Mouse (Mus musculus): ENCODE measurements around the gene Sh3rf1. TPM values are rescaled to one million over a fixed set of nuclear protein-coding genes. Genes with fewer than 3 reads are reported as not detected.

The Sh3rf1 gene
- polyA plus RNA-seq, 1 experiment from 2014 or later: 22.9 TPM

DNA sequence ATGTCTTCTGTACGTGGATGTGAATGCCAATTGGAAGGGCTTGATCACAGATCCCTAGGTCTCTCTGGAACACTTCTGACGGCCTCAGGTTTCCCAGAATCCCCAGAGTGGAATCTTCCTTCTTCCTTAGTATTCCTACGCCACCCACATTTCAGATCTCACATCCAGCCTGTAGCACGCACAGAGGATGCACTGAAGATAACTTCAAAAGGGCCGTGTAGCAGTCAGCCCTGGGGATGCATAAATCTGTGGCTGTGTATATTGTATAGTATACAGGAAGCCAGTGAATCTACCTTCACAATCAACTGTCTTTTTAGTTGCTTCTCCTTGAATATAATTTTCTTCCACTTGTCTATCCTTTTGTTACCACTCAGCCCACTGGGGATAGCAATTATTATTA, 98.1 kb downstream of the Sh3rf1 start:
- ChIA-PET CTCF (no interaction called here), POLR2A (no interaction called here)
- in situ Hi-C loops (cut with MboI; ENCODE audit: low pct_unique_long_range_greater_than_20kb): no loop called here
- no peak for TF ChIP-seq CTCF (IDR thresholded peaks at IDR 0.05)
- H3K27me3 ChIP-seq: no peaks in the 10 kb centered on the region
- no peak for ATAC-seq
- DNase-seq (ENCODE audit: low read depth, low spot score): no peak

DNA sequence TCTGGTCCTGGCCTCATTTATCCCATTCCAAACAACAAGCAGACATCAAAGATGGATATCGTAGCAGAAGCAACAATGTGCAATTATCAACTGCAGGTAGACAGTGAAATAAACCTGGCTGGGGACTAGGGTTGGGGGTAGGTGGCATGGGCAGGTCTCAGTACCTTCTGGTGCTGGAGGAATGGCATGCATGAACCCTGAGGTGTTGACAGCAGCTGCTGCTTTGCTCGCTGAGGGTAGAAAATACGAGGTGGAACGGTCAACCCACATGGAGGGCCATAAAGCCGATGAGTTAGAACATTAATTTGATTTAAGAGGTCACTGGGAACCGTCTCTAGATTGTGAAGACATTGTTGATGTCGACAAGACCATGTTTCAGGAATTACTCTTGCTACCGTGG, 98.8 kb downstream of the Sh3rf1 start:
- no peak for TF ChIP-seq CTCF (IDR thresholded peaks at IDR 0.05)
- ChIA-PET POLR2A (no interaction called here), CTCF (no interaction called here)
- in situ Hi-C loops (cut with MboI; ENCODE audit: low pct_unique_long_range_greater_than_20kb): no loop called here
- ATAC-seq (no peak), DNase-seq (ENCODE audit: low read depth, low spot score) (no peak)
- H3K27me3 ChIP-seq: no peaks in the 10 kb centered on the region

DNA sequence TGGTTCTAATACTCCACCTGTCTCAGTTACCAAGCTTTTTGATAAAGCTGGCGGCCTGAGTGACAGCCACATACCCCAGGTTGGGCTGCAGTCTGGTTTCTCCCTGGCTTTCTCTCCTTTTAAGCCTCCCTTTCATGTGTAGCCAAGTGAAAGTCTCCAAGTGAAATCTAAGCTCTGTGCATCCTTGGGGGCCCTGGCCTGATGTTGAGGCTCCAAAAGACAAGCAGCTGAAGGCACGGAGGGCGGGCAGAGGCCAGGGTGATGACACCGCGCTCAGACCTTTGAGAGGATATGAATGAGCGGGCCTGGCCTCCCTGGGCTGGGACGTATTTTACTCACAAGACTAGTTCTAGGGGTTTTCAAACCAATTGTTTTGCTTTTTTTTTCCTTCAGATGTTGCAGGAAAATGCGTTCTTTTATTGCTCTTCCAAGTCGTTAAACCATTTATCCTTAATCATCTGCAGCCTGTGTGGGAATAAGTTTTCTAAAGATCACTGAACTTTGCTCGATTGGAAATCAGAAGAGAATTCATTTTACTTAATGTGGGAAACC, 100.8 kb downstream of the Sh3rf1 start:
- CTCF ChIA-PET: no interaction called here
- DNase-seq (ENCODE audit: low read depth, low spot score): no peak
- no peak for TF ChIP-seq CTCF (IDR thresholded peaks at IDR 0.05)
- POLR2A ChIA-PET: no interaction called here
- H3K27me3 ChIP-seq: no peaks in the 10 kb centered on the region
- no peak for ATAC-seq
- in situ Hi-C loops (cut with MboI; ENCODE audit: low pct_unique_long_range_greater_than_20kb): no loop called here

GRCm38 (mm10) chr8:61325014-61325715, 101.5 kb downstream of the Sh3rf1 start:
- in situ Hi-C loops (cut with MboI; ENCODE audit: low pct_unique_long_range_greater_than_20kb): no loop called here
- ChIA-PET POLR2A (no interaction called here), CTCF (no interaction called here)
- H3K27me3 ChIP-seq: no peaks in the 10 kb centered on the region
- no peak for ATAC-seq
- no peak for TF ChIP-seq CTCF (IDR thresholded peaks at IDR 0.05)
- DNase-seq (ENCODE audit: low read depth, low spot score): no peak

GRCm38 (mm10) chr8:61326281-61326680, 102.6 kb downstream of the Sh3rf1 start:
- ATAC-seq (no peak), DNase-seq (ENCODE audit: low read depth, low spot score) (no peak)
- POLR2A ChIA-PET: no interaction called here
- no peaks in the 10 kb centered on the region for H3K27me3 ChIP-seq
- no peak for TF ChIP-seq CTCF (IDR thresholded peaks at IDR 0.05)
- in situ Hi-C loops (cut with MboI; ENCODE audit: low pct_unique_long_range_greater_than_20kb): no loop called here
- CTCF ChIA-PET: interaction anchor here (1.2 to 1.7 kb wide), 2 partner anchors 13 to 28 kb away, joined by 3 to 4 read pairs; no protein-coding TSS in a partner anchor

GRCm38 (mm10) chr8:61327333-61327732, 103.7 kb downstream of the Sh3rf1 start:
- ATAC-seq (no peak), DNase-seq (ENCODE audit: low read depth, low spot score) (no peak)
- ChIA-PET POLR2A (no interaction called here), CTCF (interaction anchor here (1.2 to 1.7 kb wide), 2 partner anchors 14 to 29 kb away, joined by 3 to 4 read pairs; no protein-coding TSS in a partner anchor)
- no peaks in the 10 kb centered on the region for H3K27me3 ChIP-seq
- TF ChIP-seq CTCF (IDR thresholded peaks at IDR 0.05): no peak
- in situ Hi-C loops (cut with MboI; ENCODE audit: low pct_unique_long_range_greater_than_20kb): no loop called here

DNA sequence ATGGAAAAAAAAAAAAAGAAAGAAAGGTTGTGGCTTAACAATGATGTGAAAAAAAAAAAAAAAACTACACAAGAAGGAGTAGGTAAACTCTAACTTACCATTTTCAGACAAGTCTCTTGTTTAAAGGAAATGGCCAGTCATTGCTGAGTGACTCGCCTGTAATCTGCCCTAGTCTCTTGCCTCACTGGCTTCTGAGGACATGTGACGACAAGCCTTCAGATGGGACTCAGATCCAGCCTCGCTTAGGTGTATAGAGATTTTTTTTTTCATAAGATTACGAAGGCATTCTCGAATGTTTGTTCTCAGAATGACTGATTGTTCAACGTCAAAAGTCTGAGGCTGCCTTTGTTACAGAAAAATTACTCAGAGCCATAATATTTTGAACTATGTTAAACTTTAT, 116.0 kb downstream of the Sh3rf1 start:
- DNase-seq (ENCODE audit: low read depth, low spot score): no peak
- ChIA-PET POLR2A (no interaction called here), CTCF (interaction anchor here (1.5 kb wide), 1 partner anchor 30 kb away, joined by 3 read pairs; no protein-coding TSS in a partner anchor)
- in situ Hi-C loops (cut with MboI; ENCODE audit: low pct_unique_long_range_greater_than_20kb): loop anchor here (5.0 kb wide), 1 partner anchor 62 kb away; no protein-coding TSS in a partner anchor
- no peaks in the 10 kb centered on the region for H3K27me3 ChIP-seq
- ATAC-seq: no peak
- no peak for TF ChIP-seq CTCF (IDR thresholded peaks at IDR 0.05)

DNA sequence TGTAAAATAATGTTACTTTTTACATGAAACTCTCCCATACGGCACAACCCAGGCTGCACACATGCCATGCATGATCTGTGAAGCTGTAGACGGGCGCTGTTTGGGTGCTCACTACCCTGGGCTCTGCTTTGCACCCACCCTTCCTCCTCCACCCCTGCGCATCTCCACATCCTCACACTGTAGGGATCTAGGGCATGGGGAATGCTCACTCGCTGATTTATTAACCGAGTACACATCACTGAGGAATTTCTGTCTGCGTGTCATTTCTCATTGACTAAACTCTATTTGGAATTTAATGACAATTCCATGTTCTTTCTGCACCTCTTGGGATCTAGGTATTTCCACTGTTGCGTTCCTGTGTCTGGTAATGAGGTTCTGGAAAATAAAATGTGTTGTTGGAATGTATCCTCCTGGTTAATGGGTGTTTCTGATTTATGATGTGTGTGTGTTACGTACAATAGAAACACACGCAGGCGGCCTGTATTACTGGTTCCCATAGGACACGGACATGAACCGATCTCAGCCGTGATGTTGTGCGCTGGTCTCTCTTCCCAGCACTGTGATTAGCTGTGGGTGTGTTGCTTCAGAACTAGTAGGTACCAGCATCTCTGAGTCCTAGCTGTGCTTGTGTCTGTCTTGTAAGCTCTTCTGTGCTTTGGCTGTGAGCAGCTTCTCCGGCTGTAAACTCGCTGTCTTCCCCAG, 116.8 kb downstream of the Sh3rf1 start:
- DNase-seq (ENCODE audit: low read depth, low spot score) (peak; percentile 77), ATAC-seq (peak; percentile 92)
- TF ChIP-seq CTCF (IDR thresholded peaks at IDR 0.05): no peak
- in situ Hi-C loops (cut with MboI; ENCODE audit: low pct_unique_long_range_greater_than_20kb): loop anchor here (5.0 kb wide), 1 partner anchor 63 kb away; no protein-coding TSS in a partner anchor
- H3K27me3 ChIP-seq: no peaks in the 10 kb centered on the region
- ChIA-PET POLR2A (no interaction called here), CTCF (interaction anchor here (1.5 kb wide), 1 partner anchor 30 kb away, joined by 3 read pairs; no protein-coding TSS in a partner anchor)

- CTCF ChIA-PET: interaction anchor here (0.8 to 2.3 kb wide), 4 partner anchors 9 to 45 kb away, joined by 3 to 9 read pairs (median 3); no protein-coding TSS in a partner anchor
- in situ Hi-C loops (cut with MboI; ENCODE audit: low pct_unique_long_range_greater_than_20kb): loop anchor here (5.0 kb wide), 1 partner anchor 65 kb away; no protein-coding TSS in a partner anchor
- DNase-seq (ENCODE audit: low read depth, low spot score): no peak
- TF ChIP-seq CTCF (IDR thresholded peaks at IDR 0.05): no peak
- no peaks in the 10 kb centered on the region for H3K27me3 ChIP-seq
- POLR2A ChIA-PET: interaction anchor here (1.3 to 1.5 kb wide), 3 partner anchors 9 to 37 kb away, joined by 3 to 4 read pairs (median 3); no protein-coding TSS in a partner anchor
- ATAC-seq: peak; percentile 32
Observed at GRCm38 (mm10) chr8:61341587-61342441, 118.1 kb downstream of the Sh3rf1 start.
